Mouse (Mus musculus) layer of hippocampus, postnatal 10 days (tissue): ENCODE results near the gene Sun2. TPM values are rescaled to one million over a fixed set of nuclear protein-coding genes. Genes with fewer than 3 reads are reported as not detected.
A peak's percentile ranks its signal among the peaks of the same experiment; 100 is the strongest.

Source experiments
- DNase-seq, 2 experiments: peaks; one replicate each; pipeline ENCODE4 v3.0.0; 2021; ENCODE audit warnings: low spot score in 2 of 2
- total RNA-seq, 2 experiments: library from RNA; stranded (reverse); gene quantifications; 2 replicates each; pipeline ENCODE4 v1.2.3; 2021

The Sun2 gene
- total RNA-seq, 2 experiments from 2014 or later, result 16.1 to 19.1 TPM

DNA sequence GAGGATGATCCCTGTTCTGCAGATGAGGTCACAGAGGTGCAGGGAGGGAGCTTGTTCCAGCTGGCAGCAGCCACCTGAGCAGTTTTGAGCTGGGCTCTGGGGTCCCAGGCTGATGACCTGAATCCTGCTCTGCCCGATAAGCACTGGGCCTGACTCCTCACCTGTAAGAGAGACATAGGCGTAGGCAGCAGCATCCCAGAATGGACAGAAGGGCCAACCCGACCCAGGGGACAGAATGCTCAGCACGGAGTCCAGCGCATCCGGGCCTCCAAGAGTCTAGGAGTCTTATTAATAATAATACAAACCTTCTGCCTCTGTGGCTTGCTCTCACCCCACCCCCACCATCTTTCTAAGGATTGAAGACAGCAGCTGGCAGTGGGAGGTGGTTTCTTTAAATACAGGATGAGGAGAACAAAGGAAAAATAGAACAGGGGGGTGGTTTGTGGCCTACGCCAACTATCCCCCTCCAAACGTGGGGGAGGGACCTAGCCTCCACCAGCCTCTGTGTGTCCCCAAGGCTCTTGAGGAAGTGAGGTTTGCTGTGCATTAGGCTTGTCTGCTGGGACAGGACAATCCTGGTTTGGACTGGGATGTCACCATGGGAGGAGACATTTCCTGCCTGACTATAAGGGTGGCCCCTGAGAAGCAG is 13.8 kb upstream of the Sun2 start:
- no peak for DNase-seq

DNA sequence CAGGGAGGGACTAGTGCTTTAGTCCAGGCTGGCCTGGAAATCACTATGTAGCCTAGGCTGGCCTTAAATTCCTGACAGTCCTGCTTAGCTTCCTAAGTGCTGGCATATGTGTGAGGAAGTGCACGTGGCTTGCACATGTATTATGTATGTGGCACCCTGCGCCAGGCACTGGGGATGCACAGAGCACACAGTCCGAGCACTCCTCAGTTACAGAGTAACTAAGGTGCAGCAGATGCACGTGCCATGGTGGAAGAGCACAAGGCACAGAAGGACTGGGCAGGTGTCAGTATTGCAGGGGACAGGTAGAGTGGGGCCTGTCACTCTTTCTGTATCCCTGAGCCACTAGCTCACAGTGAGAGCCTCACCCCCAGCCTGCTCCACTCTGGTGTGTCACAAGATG is 12.8 kb upstream of the Sun2 start:
- DNase-seq, result no peak

DNA sequence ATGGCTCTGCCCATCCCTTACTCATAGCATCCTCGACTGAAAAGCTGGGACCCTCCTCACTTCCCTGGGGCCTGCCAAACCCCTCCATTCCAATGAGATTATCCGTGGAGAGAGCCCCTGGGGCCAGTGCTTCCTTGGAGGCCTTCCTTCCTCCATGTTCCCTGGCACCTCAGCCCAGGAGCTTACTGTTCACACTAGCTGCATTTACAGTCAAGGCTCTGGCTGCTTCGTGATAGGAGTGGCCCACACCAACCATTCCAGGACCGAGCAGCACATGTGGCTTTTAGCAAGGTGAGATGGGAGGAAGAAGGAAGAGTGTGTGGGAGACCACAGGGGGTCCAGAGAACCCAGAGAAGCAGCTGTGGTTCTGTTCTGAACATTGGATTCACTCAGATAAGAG is 11.5 kb upstream of the Sun2 start:
- DNase-seq, result no peak

DNA sequence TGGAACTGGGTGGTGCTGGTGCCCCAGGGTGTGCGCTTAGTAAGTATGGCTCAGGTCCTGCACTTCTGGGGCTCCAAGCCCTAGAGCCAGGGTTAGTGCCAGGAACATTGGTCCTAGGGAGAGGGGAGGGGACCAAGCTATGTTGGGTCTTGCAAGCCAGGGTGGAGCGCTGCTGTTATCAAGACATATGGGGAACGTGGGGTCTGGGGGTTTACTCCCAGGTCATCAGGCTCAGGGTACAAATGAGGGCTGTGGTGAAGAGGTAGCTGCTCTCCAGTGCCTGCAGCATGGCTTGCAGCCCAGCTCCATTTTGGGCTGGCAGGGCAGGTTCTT is 11.1 kb upstream of the Sun2 start:
- no peak for DNase-seq

DNA sequence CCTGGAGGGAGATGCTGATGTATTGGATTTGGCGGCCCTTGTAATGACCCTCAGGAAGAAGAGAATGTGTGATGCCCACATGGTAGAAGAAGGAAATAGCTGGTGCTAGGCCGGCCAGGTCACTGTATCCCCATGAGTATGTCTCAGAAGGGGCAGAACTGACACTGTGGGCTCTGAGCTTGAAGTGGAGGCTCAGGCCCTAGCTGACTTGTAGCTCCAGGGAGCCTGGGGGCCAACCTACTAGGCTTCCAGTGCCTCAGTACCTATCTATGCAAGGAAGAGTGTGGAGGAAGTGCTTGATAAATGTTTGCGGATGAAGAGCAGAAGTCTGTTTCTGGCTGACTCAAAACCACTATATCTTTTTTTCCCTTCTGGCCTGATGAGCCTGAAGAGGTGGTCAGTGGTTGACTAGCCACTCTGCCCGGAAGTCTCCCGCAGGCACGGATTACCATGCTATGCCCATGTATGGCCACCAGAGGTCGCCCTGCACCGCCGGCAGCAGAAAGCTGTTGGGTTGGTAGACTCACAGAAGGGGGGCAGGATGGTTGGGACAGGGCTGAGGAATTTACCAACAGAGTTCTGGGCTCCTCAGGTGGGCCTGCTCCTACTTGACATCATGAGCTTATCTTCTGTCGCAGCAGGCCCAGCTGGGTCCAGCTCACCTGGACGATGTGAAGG is 10.5 kb upstream of the Sun2 start:
- DNase-seq, result peak; percentile 85 to 88

DNA sequence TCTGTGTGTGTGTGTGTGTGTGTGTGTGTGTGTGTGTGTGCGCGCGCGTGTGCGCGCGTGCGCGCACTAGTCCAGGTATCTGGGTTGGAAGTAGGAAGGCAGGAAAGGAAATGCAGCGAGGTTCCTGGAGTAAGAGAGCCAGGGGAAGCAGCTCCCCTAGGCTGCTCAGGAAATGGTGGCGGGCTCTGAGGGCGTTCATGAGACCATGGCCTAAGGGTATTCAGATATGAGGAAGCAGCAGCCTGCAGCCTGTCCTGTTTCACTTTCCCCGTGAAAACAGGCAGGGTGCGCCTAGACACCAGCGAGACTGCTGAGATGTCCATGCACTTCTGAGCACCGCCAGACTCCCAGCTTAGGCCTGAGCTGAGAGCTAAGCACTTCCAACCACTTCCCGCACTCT is 9.4 kb upstream of the Sun2 start:
- DNase-seq, result no peak

DNA sequence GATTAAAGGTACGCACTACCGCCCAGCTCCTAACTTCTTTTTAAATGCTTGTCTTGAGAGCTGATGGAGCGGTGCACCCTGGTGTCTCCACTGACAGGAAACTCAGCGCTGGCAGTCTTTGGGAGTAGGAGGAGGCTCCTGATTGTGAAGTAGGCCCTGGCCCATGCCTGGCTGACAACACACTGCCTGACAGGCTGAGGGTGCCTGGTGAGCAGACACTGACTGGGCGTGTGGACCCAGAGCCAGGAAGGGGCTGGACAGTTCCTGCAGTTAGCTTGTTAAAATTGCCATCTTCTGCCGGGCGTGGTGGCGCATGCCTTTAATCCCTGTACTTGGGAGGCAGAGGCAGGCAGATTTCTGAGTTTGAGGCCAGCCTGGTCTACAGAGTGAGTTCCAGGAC is 7.9 kb upstream of the Sun2 start:
- no peak for DNase-seq

DNA sequence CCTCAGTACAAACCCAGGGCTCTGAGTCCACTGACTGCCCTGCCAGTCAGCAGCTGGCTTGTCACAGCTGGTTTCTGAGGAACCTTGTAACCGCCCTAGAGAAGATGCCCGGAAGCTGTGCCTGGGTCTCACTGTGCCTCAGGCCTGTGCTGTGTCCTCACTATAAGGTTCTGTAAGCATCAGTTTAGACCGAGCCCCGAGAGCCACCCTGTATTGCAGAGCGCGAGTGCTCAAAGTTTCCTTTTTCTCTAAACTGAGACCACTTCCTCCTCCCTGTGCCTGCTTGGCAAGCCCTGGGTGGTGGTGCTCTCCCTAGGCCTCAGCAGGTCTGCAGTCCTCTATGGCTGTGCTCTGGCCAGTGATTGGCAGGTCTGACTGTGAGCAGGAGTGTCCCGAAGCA is 6.8 kb upstream of the Sun2 start:
- DNase-seq, result no peak

DNA sequence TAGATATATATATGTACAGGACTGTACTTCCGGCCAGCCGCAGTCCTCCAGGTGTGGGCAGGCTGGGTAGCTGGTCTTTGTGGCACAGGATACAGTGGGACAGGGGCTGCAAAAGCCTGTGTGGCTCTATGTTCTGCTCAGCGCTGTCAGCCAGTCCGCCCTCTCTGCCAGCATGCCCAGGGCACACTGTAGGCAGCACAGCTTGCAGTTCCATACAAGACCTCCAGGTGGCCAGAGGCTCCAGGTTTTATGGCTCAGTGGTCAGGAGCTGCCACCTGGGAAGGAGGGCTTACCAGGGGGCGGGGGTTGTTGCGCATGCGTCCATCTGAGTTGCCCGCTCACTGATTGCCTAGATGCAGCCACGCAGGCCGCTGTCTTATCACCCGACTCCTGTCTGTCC is 5.7 kb upstream of the Sun2 start:
- DNase-seq, result no peak

DNA sequence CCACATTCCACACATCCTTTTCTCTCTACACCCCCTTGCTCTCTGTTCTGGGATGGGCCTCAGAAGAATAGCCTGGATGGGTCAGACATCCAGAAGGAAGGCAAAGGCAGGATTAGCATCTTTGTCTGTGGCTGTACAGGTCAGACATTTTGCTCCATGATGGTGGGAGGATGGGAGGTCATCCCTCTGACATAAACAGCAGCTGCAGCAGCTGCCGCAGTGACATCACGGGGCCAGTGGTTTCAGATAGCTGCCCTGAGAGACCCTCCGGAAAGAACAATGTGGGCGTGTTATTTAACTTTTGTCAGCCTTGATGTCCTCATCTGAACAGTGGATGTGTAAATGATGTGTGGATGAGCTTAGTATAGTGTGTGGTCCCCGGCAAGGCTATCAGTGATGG is 3.5 kb upstream of the Sun2 start:
- no peak for DNase-seq

DNA sequence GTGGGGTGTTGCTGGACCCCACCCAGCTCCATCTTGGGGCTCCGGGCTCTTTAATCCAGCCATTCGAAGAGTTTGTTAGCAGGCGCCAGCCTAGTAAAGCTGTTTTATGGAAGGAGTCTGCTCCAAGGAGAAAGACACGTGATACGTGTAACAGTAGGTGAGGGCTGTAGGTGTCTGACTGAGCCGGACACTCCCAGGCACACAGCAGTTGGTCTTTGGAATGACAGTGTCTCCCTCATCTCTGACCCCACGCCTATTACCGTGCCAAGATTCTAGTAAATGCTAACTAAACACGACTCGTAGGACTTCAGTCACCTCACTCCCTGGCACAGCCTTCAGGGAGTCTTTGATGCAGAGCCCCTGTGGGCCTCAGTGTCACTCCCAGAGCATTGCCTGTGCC is 3.0 kb upstream of the Sun2 start:
- no peak for DNase-seq

DNA sequence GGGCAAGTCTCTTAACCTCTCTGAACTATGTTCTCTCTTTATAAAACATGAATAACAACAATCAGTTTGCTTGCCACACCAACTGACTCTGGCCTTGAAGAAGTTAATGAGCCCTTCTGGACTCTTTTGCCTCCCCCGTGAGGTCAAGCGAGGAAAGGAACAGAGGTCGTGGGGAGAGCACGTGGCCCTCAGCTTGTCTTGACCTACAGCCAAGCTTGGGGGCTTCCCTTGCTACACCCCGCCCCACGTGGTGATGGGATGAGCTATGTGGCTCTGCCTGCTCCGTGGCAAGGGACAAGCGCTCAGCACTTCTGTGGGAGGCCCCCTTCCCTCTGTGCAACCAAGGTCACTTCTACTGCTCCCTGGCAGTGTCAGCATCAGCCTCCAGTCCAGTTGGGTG is 2.4 kb upstream of the Sun2 start:
- DNase-seq, result no peak

DNA sequence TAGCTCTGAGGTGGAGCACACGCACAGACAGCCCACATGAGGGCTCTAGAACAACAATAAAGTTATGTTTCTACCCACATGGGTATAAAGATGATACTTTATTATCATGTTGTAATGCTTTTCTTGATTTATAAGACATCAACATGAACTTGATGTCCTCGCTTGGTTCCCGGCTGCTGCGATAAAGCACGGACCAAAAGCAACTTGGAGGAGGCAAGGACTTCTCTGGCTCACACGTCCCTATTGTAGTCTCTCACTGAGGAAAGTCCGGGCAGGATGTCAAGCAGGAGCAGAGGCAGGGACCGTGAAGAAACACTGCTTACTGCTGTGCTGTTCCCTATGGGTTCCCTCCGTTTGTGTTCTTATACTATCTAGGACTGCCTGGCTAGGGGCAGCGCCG is 1.7 kb upstream of the Sun2 start:
- no peak for DNase-seq

DNA sequence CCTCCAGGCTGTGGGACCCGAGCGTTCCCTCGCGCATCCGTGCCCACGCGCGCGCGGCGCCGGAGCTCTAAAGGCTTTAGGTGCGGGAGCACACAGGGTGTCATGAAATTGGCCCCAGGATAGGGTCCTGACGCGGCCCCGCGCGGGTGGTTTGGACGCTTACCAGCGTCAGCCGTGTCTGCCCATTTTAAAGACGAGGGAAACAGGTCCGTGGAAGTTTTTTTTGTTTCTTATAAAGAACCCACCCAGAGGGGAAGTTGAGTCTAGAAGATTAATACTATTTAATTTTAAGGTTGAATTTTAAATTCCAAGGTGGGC is 329 bp upstream of the Sun2 start:
- DNase-seq, result no peak

DNA sequence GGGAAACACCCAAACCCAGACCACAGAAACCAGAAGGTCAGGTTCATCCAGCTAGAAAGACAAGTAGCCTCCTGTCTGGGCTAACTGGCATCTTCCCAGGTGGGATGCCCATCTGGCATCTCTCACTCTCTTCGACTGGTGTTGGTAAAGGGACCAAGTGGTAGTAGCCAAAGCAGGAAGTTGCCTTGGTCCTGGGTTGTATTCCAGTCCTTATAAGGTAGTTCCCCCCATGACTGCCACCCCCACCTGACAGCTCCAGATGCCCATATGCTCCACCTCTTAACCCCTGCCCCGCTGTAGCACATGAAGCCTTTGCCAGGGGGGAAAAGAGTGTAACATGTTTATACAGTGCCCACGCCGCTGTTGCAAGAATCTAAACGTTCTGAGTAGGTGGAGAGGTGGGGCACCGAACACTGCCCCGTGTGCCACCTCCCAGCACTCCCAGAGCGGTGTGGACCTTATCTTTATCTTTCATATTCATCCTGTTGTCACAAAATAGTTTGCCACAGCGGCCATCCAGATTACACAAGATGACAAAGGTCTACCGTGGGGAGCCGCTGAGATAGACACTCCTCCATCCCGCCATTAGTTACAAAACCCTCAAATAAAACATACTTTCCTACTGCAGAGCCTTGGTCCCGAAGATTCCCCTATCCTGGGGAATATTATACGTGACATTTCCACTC is 1.0 kb downstream of the Sun2 start:
- DNase-seq, result no peak

DNA sequence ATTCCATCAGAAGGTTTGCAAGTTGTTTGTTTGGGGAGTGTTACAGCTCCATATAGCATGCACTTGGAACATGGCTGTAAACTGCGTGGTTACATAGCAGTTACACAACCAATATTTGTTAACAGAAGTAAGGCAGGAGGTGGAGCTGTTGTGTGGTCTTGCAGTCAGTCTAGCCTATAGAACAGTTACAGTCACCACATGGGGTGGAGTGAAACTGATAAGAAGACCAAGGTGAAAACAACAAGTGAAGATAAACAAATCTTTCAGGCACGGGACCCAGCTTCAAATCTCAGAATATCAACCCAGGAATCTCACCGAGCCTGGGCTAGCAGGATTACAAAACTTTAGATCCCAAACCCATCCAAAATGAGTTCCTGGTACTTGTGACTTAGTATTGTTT is 1.6 kb downstream of the Sun2 start:
- DNase-seq, result no peak

DNA sequence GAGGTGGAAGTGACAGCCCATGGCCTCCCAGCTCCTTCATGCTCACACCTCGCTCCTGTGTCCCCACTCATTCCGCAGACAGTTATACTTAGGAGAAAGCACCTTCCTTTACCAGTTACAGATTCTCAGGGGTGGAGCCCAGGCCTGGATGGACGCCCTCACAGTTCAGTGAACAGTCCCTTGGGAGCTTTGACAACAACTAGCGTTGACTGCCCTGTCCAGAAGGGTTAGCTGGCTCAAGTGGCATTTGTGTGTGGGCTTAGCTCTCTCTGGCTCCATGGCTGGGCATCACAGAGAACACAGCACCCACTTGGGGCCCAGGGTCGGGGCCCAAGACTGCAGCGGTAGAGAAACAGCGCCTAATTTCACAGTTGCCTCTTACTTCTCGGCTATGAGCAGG is 8.0 kb downstream of the Sun2 start:
- no peak for DNase-seq

DNA sequence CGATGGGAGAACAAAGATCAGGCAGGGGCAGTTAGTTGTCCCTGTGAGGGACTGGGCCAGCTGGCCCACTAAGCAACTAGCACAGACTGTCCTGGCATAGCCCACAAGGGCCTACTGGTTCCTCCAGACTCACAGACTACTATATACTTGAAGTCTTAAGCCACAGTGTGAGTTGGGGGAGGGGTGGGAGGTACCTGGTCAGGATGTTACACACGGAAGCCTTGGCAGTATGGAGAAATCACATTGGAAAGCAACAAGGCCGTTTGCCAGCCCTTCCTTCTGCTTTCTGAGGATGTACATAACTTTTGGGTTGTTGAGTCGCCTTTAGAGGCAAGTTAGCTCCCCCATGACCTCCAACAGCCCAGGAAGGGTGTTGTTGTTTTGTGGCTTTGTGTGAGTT is 8.7 kb downstream of the Sun2 start:
- DNase-seq, result no peak

DNA sequence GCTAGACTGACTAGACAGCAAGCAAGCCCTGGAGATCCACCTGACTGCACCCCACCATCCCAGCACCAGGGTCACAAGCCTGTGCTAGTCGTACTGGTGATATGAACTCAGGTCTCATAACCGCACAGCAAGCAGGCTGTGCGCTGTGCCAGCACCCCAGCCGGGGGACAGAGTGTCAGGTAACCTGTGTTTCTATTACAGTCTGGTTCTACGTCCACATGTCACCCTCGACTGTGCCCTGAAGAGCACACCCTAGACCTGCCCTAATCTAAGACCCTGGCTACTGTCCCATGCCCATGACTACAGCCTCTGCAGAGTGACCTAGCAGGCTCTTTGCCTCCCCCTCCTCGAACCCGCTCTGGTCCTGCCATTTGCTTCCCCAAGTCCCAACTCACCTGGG is 9.1 kb downstream of the Sun2 start:
- no peak for DNase-seq

DNA sequence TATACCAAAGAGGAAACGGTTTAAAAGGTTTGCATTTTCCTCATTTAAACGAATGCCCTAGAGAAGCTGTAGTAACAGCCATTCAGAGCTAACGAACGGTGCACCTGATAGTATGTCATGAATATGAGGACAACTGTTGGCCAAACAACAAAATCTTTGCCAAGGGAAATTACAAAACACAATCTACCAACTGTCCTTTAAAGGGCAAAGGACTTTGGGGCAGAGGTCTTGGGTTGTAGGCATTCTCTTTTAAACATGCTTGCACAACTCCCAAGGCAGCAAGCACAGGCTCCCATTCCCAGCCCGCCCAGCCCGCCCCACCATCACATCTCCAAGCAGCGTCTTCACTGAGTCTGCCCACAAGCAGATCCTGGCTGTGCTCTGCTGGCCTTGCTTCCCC is 10.8 kb downstream of the Sun2 start:
- DNase-seq, result no peak

DNA sequence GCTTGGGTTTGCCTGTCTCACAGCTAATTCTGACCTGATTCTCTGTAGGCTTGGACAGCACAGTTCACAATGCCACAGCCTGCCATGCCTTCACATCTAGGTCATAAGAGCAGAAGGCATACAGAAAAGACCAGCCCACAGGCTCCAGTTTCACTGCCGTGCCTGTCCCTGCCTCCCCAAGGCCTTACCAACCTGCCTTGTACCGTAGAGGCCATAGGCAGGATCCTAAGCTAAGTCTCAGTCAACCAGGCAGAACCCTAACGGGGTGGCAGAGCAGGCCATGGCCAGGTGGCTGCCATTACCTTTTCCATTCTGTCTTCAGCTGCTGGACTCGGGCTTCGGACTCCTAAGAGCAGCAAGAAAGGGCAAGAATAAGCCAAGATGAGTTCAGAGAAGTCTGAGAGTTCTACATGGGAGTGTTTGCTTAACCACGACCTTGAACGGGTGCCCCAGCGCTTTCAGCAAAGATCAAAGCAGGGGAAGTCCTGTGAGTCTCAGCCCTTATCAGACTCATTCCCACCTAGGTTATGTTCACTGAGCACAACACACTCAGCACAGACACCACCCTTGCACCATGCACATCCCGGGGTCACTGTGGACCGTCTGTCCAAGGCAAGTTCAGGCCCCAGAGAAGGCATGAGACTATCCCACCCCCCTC is 13.5 kb downstream of the Sun2 start:
- no peak for DNase-seq

DNA sequence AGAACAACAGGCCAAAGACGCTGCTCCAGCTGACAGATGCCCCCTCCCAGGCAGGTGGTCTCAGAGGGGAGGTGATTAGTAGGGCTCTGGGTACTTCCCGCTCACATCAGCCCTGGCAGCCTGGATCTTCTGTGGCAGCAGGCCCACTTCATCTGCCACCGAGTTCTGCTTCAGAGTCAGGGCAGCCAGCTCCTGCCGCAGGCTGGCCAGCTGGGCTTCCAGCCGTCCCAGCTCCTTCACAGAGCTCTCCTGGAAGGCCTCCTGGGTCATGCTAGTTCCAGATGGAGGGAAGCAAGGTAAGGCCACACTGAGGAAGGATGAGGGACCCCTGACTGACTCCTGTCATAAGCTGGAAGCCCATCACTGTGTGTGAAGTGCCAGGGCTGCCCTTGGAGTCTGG is 14.0 kb downstream of the Sun2 start:
- DNase-seq, result peak; percentile 67 to 68

DNA sequence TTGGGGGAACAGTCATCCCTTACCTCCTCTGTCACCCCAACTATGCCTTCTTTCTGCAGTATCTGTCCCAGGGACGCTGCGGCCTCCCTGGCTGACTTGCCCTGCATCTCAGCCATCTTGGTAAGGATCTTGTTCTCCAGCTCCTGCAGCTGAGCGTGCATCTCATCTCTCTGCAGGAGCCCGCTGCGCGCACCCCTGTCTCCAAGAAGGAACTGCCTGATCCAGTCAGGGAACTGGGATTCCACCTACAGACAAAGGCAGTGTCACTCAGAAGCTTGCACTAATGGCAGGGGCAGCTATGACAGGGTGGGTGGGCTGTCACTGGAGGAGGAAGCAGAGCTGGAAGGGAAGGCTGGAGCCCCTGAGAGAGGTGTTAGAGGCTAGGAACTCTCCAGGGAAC is 14.5 kb downstream of the Sun2 start:
- DNase-seq, result no peak
